Mouse (Mus musculus) hindbrain, embryonic 16.5 days (tissue): ENCODE results near the gene Abcg3. TPM values are rescaled to one million over a fixed set of nuclear protein-coding genes. Genes with fewer than 3 reads are reported as not detected.
"Not testable (repeated sequence)": the region's sequence is repeated elsewhere in the genome, so short reads cannot be mapped to it uniquely, and the experiment has no call there.

Experiments
- ATAC-seq: fragments of 200-750 bp; cut with Nextera tagmentation; 2 replicates; pipeline ENCODE4 v1.8.0; 2017; ENCODE audit warnings: moderate TSS enrichment, moderate library complexity
- H3K27ac ChIP-seq: fragments of 300-500 bp; sonication (generic); 2 replicates; pipeline ENCODE4 v1.5.1; 2014; ENCODE audit warnings: low read depth, mild to moderate bottlenecking, control low read depth, low read length, moderate library complexity
- H3K27me3 ChIP-seq: fragments of 300-500 bp; sonication (generic); replicated peaks from 2 replicates; pipeline ENCODE4 v1.6.1; 2014; ENCODE audit warnings: low read length; ENCODE audit not compliant: control insufficient read depth, insufficient read depth
- H3K36me3 ChIP-seq: fragments of 300-500 bp; sonication (generic); 2 replicates; pipeline ENCODE4 v1.6.1; 2014; ENCODE audit warnings: mild to moderate bottlenecking, low read length, moderate library complexity, mixed read lengths; ENCODE audit not compliant: control insufficient read depth, insufficient read depth
- H3K4me1 ChIP-seq: fragments of 300-500 bp; sonication (generic); 2 replicates; pipeline ENCODE4 v1.6.1; 2014; ENCODE audit warnings: low read depth, low read length; ENCODE audit not compliant: control insufficient read depth, insufficient read depth
- H3K4me2 ChIP-seq: fragments of 300-500 bp; sonication (generic); 2 replicates; pipeline ENCODE4 v1.6.1; 2014; ENCODE audit warnings: mild to moderate bottlenecking, low read length, control low read depth, moderate library complexity
- H3K4me3 ChIP-seq: fragments of 300-500 bp; sonication (generic); 2 replicates; pipeline ENCODE4 v1.5.1; 2014; ENCODE audit warnings: mild to moderate bottlenecking, low read length, control low read depth, moderate library complexity
- H3K9ac ChIP-seq: fragments of 300-500 bp; sonication (generic); 2 replicates; pipeline ENCODE4 v1.6.1; 2014; ENCODE audit warnings: low read depth, mild to moderate bottlenecking, control low read depth, low read length, moderate library complexity
- H3K9me3 ChIP-seq: fragments of 300-500 bp; sonication (generic); 2 replicates; pipeline ENCODE4 v1.6.1; 2014; ENCODE audit warnings: mild to moderate bottlenecking, low read length, moderate library complexity; ENCODE audit not compliant: control insufficient read depth
- WGBS: fragments of 180-500 bp; shearing (Covaris S2); extraction: QIAGEN DNeasy Blood & Tissue Kit; methylation state at CpG from one replicate; pipeline ENCODE4 v1.1.7; 2014; 5-methylcytosine and 5-hydroxymethylcytosine counted together
- polyA plus RNA-seq: library from polyadenylated mRNA; unstranded; fragments of >200 nt; fragmentation: Nextera tagmentation; extraction: Ambion mirVana; gene quantifications from 2 replicates; pipeline ENCODE4 v1.2.1, GENCODE M21; 2015

Abcg3 gene
- polyA plus RNA-seq, 1 experiment from 2014 or later = 0.43 TPM

GRCm38 (mm10) chr5:104955208-104955607 lies 27.3 kb downstream of the Abcg3 start:
- Histone ChIP-seq H3K9ac (no peak overlapping the region), H3K27ac (no peak overlapping the region), H3K4me1 (no peaks in the 10 kb centered on the region), H3K36me3 (no peaks in the 10 kb centered on the region), H3K27me3 (no peaks in the 10 kb centered on the region), H3K9me3 (no peaks in the 10 kb centered on the region; the same call in 1 of the 2 replicates), H3K4me3 (no peak overlapping the region), H3K4me2 (no peak overlapping the region)
- 93% methylated on average over 3 of the region's 3 CpGs for WGBS
- ATAC-seq = no peak

GRCm38 (mm10) chr5:104946951-104947350 lies 35.6 kb downstream of the Abcg3 start:
- Histone ChIP-seq H3K9me3 (no peaks in the 10 kb centered on the region; the same call in 1 of the 2 replicates), H3K4me1 (no peaks in the 10 kb centered on the region), H3K27me3 (no peaks in the 10 kb centered on the region), H3K9ac (no peak overlapping the region), H3K4me3 (no peak overlapping the region), H3K4me2 (no peak overlapping the region), H3K36me3 (no peaks in the 10 kb centered on the region), H3K27ac (no peak overlapping the region)
- WGBS = 86% methylated on average over 1 of the region's 1 CpGs
- ATAC-seq = no peak

- WGBS = 93% methylated on average over 7 of the region's 7 CpGs
- H3K4me2 ChIP-seq = no peak overlapping the region
- H3K4me3 ChIP-seq = no peak overlapping the region
- no peaks in the 10 kb centered on the region for H3K4me1 ChIP-seq
- H3K36me3 ChIP-seq = no peaks in the 10 kb centered on the region
- no peak overlapping the region for H3K27ac ChIP-seq
- no peaks in the 10 kb centered on the region; the same call in 1 of the 2 replicates for H3K9me3 ChIP-seq
- no peak overlapping the region for H3K9ac ChIP-seq
- H3K27me3 ChIP-seq = no peaks in the 10 kb centered on the region
- ATAC-seq = no peak
Observed at GRCm38 (mm10) chr5:104934148-104934547, 48.4 kb downstream of the Abcg3 start.

GRCm38 (mm10) chr5:104906556-104906955 lies 76.0 kb downstream of the Abcg3 start:
- not testable (repeated sequence) for H3K4me2 ChIP-seq, H3K9ac ChIP-seq, H3K36me3 ChIP-seq, H3K27ac ChIP-seq, ATAC-seq, H3K4me1 ChIP-seq, H3K9me3 ChIP-seq, H3K4me3 ChIP-seq, H3K27me3 ChIP-seq
- whole genome bisulfite sequencing = 94% methylated on average over 5 of the region's 5 CpGs

Other genes starting within 250 kb of the Abcg3 start
- 3.7 and 4.3 TPM in 2 replicates for gene Zfp951, start 122.6 kb downstream of the Abcg3 start, polyA plus RNA-seq
- gene Gbp9, start 156.8 kb upstream of the Abcg3 start, polyA plus RNA-seq = 1.5 and 1.6 TPM in 2 replicates
- 0.63 and 0.65 TPM in 2 replicates for gene Gbp8, start 156.8 kb upstream of the Abcg3 start, polyA plus RNA-seq
- 1.5 and 2.0 TPM in 2 replicates for gene Gbp4, start 156.9 kb upstream of the Abcg3 start, polyA plus RNA-seq